Mouse (Mus musculus) ES-E14 (cell line): ENCODE data around the gene Ccdc88a. TPM values are rescaled to one million over a fixed set of nuclear protein-coding genes. Genes with fewer than 3 reads are reported as not detected.

Experiments used
- DNase-seq: peaks from one replicate; pipeline ENCODE4 v3.0.0-alpha.2; 2013; ENCODE audit warnings: low read depth, low spot score
- H3K27ac ChIP-seq: 2 replicates; pipeline ENCODE4 v1.5.1; 2012; ENCODE audit warnings: low read depth, mild to moderate bottlenecking, low read length, moderate library complexity, mixed read lengths; ENCODE audit not compliant: poor library complexity, insufficient read depth, severe bottlenecking
- H3K36me3 ChIP-seq: 2 replicates; pipeline ENCODE4 v1.6.1; 2012; ENCODE audit warnings: mild to moderate bottlenecking, low read length, moderate library complexity, mixed read lengths; ENCODE audit not compliant: control insufficient read depth, poor library complexity, insufficient read depth, severe bottlenecking
- H3K4me1 ChIP-seq, 2 experiments: fragments of 150-350 bp in 1 of 2; sonication (generic) in 1 of 2; 2 replicates each; pipeline ENCODE4 v1.6.1; 2012; ENCODE audit warnings: low read length in 2 of 2, mild to moderate bottlenecking in 1 of 2, mixed read lengths in 1 of 2; ENCODE audit not compliant: control insufficient read depth in 2 of 2, insufficient read depth in 2 of 2, poor library complexity in 1 of 2
- H3K4me3 ChIP-seq, 2 experiments: fragments of 150-350 bp in 1 of 2; sonication (generic) in 1 of 2; 2 replicates each; pipeline ENCODE4 v1.5.1; 2012; ENCODE audit warnings: low read length in 2 of 2, low read depth in 1 of 2, mild to moderate bottlenecking in 1 of 2, mixed read lengths in 1 of 2; ENCODE audit not compliant: insufficient read depth in 1 of 2, poor library complexity in 1 of 2, severe bottlenecking in 1 of 2
- H3K9ac ChIP-seq: 2 replicates; pipeline ENCODE4 v1.6.1; 2012; ENCODE audit warnings: low read depth, mild to moderate bottlenecking, low read length, mixed read lengths; ENCODE audit not compliant: poor library complexity, insufficient read depth, severe bottlenecking
- H3K9me3 ChIP-seq: fragments of 150-350 bp; sonication (generic); 2 replicates; pipeline ENCODE4 v1.6.1; 2012; ENCODE audit warnings: low read depth, mild to moderate bottlenecking, low read length; ENCODE audit not compliant: control insufficient read depth, insufficient read depth
- CHD2 ChIP-seq: IDR thresholded peaks from 2 replicates; pipeline ENCODE4 v1.6.1; 2014; ENCODE audit warnings: mild to moderate bottlenecking, low read depth, low read length, inconsistent platforms
- HCFC1 ChIP-seq: IDR thresholded peaks from 2 replicates; pipeline ENCODE4 v1.6.1; 2012; ENCODE audit warnings: low read length, inconsistent platforms, borderline replicate concordance; ENCODE audit not compliant: insufficient read depth
- MAFK ChIP-seq: IDR thresholded peaks from 2 replicates; pipeline ENCODE4 v1.6.1; 2014; ENCODE audit warnings: mild to moderate bottlenecking, low read depth, low read length, inconsistent platforms; ENCODE audit not compliant: insufficient read depth
- ZC3H11A ChIP-seq: IDR thresholded peaks from 2 replicates; pipeline ENCODE4 v1.6.1; 2012; ENCODE audit warnings: low read depth, mild to moderate bottlenecking, inconsistent platforms, low read length, borderline replicate concordance
- ZNF384 ChIP-seq: IDR thresholded peaks from 2 replicates; pipeline ENCODE4 v1.6.1; 2012; ENCODE audit warnings: low read depth, low read length, inconsistent platforms
- in situ Hi-C, 2 experiments: fragments of 600-800 bp; cut with MboI; formaldehyde crosslinking; loops; one replicate each; pipeline ENCODE4 v1.15.1; 2025; ENCODE audit warnings: low sequenced_read_pairs in 2 of 2, inconsistent platforms in 1 of 2; ENCODE audit not compliant: unreplicated experiment in 2 of 2
- total RNA-seq: library from RNA; depleted of rRNA; stranded (reverse); fragments of 300-350 nt; gene quantifications from 2 replicates; pipeline ENCODE4 v1.2.3, GENCODE M21; 2012

The Ccdc88a gene
- total RNA-seq, 1 experiment: 15.3 TPM

GRCm38 (mm10) chr11:29384617-29385016, 11.2 kb downstream of the Ccdc88a start:
- Histone ChIP-seq H3K9me3 (no peaks in the 10 kb centered on the region), H3K27ac (no peak overlapping the region), H3K4me1 (no peaks in the 10 kb centered on the region), H3K9ac (no peak overlapping the region), H3K36me3 (no peaks in the 10 kb centered on the region), H3K4me3 (no peak overlapping the region)
- DNase-seq: no peak
- in situ Hi-C loops: no loop called here
- TF ChIP-seq CHD2 (no peak), MAFK (no peak), ZNF384 (no peak)

- no peak for DNase-seq
- H3K36me3 ChIP-seq: no peaks in the 10 kb centered on the region
- no peak overlapping the region for H3K27ac ChIP-seq
- in situ Hi-C loops: no loop called here
- H3K4me1 ChIP-seq: no peaks in the 10 kb centered on the region
- no peaks in the 10 kb centered on the region for H3K9me3 ChIP-seq
- no peak overlapping the region for H3K4me3 ChIP-seq
- TF ChIP-seq ZC3H11A (no peak), HCFC1 (no peak), CHD2 (no peak), MAFK (no peak), ZNF384 (no peak)
- no peak overlapping the region for H3K9ac ChIP-seq
Measured at GRCm38 (mm10) chr11:29389913-29390312, 16.5 kb downstream of the Ccdc88a start.

GRCm38 (mm10) chr11:29395135-29395746, 21.8 kb downstream of the Ccdc88a start:
- no peak overlapping the region for H3K4me3 ChIP-seq
- no peaks in the 10 kb centered on the region for H3K9me3 ChIP-seq
- no peaks in the 10 kb centered on the region for H3K36me3 ChIP-seq
- no peak for TF ChIP-seq MAFK
- no peak for TF ChIP-seq ZC3H11A
- no peak for TF ChIP-seq HCFC1
- TF ChIP-seq ZNF384: no peak
- TF ChIP-seq CHD2: no peak
- H3K4me1 ChIP-seq: no peaks in the 10 kb centered on the region
- H3K27ac ChIP-seq: no peak overlapping the region
- in situ Hi-C loops: no loop called here
- H3K9ac ChIP-seq: no peak overlapping the region
- DNase-seq: no peak

- H3K9ac ChIP-seq: no peak overlapping the region
- H3K36me3 ChIP-seq: no peaks in the 10 kb centered on the region
- no peak overlapping the region for H3K4me3 ChIP-seq
- peaks cover 0 to 2% of the 10 kb centered on the region in 2 experiments; a peak in 1 of 4 replicates for H3K4me1 ChIP-seq
- H3K27ac ChIP-seq: no peak overlapping the region
- DNase-seq: no peak
- in situ Hi-C loops: no loop called here
- H3K9me3 ChIP-seq: no peaks in the 10 kb centered on the region
- TF ChIP-seq CHD2 (no peak), ZNF384 (no peak), HCFC1 (no peak), MAFK (no peak), ZC3H11A (no peak)
Measured at GRCm38 (mm10) chr11:29400374-29400773, 26.9 kb downstream of the Ccdc88a start.

- no peak overlapping the region for H3K4me3 ChIP-seq
- peaks cover 0 to 2% of the 10 kb centered on the region in 2 experiments; a peak in 2 of 4 replicates for H3K4me1 ChIP-seq
- in situ Hi-C loops: no loop called here
- no peak for DNase-seq
- no peaks in the 10 kb centered on the region for H3K36me3 ChIP-seq
- H3K9me3 ChIP-seq: no peaks in the 10 kb centered on the region
- H3K9ac ChIP-seq: no peak overlapping the region
- TF ChIP-seq MAFK: peak; percentile 70; the same call in 1 of the 2 replicates
- TF ChIP-seq HCFC1: no peak
- no peak overlapping the region for H3K27ac ChIP-seq
Measured at GRCm38 (mm10) chr11:29406292-29406691, 32.8 kb downstream of the Ccdc88a start.
